Mouse (Mus musculus) olfactory bulb, adult 2 months (tissue): Measurements from ENCODE around the gene Parp1.
"Not testable (repeated sequence)": the region's sequence is repeated elsewhere in the genome, so short reads cannot be mapped to it uniquely, and the experiment has no call there.

ENCODE experiments used
- CTCF ChIP-seq: fragments of 200-500 bp; IDR thresholded peaks from 2 replicates; pipeline ENCODE4 v1.5.1; 2012; ENCODE audit warnings: low read depth, mild to moderate bottlenecking, low read length, moderate library complexity; ENCODE audit not compliant: insufficient read depth
- POLR2A ChIP-seq: fragments of 200-500 bp; IDR thresholded peaks from 2 replicates; pipeline ENCODE4 v1.6.1; 2012; ENCODE audit warnings: mild to moderate bottlenecking, low read depth, low read length, moderate library complexity; ENCODE audit not compliant: insufficient read depth

- not testable (repeated sequence) for TF ChIP-seq CTCF, POLR2A
Measured at GRCm38 (mm10) chr1:180637796-180638195, 69.1 kb downstream of the Parp1 start.
